Mouse (Mus musculus) heart, adult 2 months (tissue): ENCODE data around the gene Bcl2l15. TPM values are rescaled to one million over a fixed set of nuclear protein-coding genes. Genes with fewer than 3 reads are reported as not detected.
"Not testable (repeated sequence)": the region's sequence is repeated elsewhere in the genome, so short reads cannot be mapped to it uniquely, and the experiment has no call there.

Experiments used
- DNase-seq, 2 experiments: peaks; one replicate each; pipeline ENCODE4 v3.0.0; 2021
- H3K27ac ChIP-seq: fragments of 200-600 bp; 2 replicates; pipeline ENCODE4 v1.8.1; 2022
- H3K27me3 ChIP-seq: fragments of 200-500 bp; 2 replicates; pipeline ENCODE4 v1.6.1; 2012; ENCODE audit warnings: mild to moderate bottlenecking, low read length, inconsistent platforms, mixed read lengths; ENCODE audit not compliant: control insufficient read depth, insufficient read depth
- H3K36me3 ChIP-seq: fragments of 200-500 bp; 2 replicates; pipeline ENCODE4 v1.6.1; 2012; ENCODE audit warnings: low read length, inconsistent platforms; ENCODE audit not compliant: control insufficient read depth, insufficient read depth
- H3K4me1 ChIP-seq: fragments of 200-500 bp; 2 replicates; pipeline ENCODE4 v1.6.1; 2011; ENCODE audit warnings: low read length; ENCODE audit not compliant: control insufficient read depth, insufficient read depth
- H3K4me3 ChIP-seq: fragments of 200-600 bp; 2 replicates; pipeline ENCODE4 v1.8.1; 2022
- H3K79me2 ChIP-seq: fragments of 200-500 bp; replicated peaks from 2 replicates; pipeline ENCODE4 v1.6.1; 2012; ENCODE audit warnings: mild to moderate bottlenecking, inconsistent platforms, low read length, moderate library complexity, mixed read lengths; ENCODE audit not compliant: control insufficient read depth, insufficient read depth
- H3K9ac ChIP-seq: fragments of 200-500 bp; 2 replicates; pipeline ENCODE4 v1.6.1; 2012; ENCODE audit warnings: low read depth, mild to moderate bottlenecking, control low read depth, inconsistent platforms, low read length, mixed read lengths
- CTCF ChIP-seq: fragments of 200-600 bp; IDR thresholded peaks from 2 replicates; pipeline ENCODE4 v1.8.1; 2022; ENCODE audit warnings: antibody characterized with exemption, mild to moderate bottlenecking, moderate library complexity
- EP300 ChIP-seq: fragments of 200-500 bp; IDR thresholded peaks from 2 replicates; pipeline ENCODE4 v1.6.1; 2011; ENCODE audit warnings: low read depth, low read length, control low read depth; ENCODE audit not compliant: insufficient read depth
- POLR2A ChIP-seq: fragments of 200-500 bp; IDR thresholded peaks from 2 replicates; pipeline ENCODE4 v1.6.1; 2011; ENCODE audit warnings: mild to moderate bottlenecking, low read depth, low read length, control low read depth; ENCODE audit not compliant: insufficient read depth
- WGBS: fragments of 180-500 bp; shearing (Covaris S2); methylation state at CpG from one replicate; pipeline ENCODE4 v1.1.7; 2018; 5-methylcytosine and 5-hydroxymethylcytosine counted together
- intact Hi-C: fragments of 180-260 bp; cut with DNase I; formaldehyde crosslinking; loops from one replicate; pipeline ENCODE4 v1.15.1; 2025
- polyA plus RNA-seq: library from polyadenylated mRNA; depleted of rRNA; stranded (reverse); fragments of >200 nt; gene quantifications from 2 replicates; pipeline ENCODE4 v1.2.3, GENCODE M21; 2012
- total RNA-seq, 2 experiments: library from RNA; stranded (reverse); gene quantifications; 2 replicates each; pipeline ENCODE4 v1.2.3; 2021

Bcl2l15 gene
- total and polyA plus RNA-seq, 3 experiments = not detected

DNA sequence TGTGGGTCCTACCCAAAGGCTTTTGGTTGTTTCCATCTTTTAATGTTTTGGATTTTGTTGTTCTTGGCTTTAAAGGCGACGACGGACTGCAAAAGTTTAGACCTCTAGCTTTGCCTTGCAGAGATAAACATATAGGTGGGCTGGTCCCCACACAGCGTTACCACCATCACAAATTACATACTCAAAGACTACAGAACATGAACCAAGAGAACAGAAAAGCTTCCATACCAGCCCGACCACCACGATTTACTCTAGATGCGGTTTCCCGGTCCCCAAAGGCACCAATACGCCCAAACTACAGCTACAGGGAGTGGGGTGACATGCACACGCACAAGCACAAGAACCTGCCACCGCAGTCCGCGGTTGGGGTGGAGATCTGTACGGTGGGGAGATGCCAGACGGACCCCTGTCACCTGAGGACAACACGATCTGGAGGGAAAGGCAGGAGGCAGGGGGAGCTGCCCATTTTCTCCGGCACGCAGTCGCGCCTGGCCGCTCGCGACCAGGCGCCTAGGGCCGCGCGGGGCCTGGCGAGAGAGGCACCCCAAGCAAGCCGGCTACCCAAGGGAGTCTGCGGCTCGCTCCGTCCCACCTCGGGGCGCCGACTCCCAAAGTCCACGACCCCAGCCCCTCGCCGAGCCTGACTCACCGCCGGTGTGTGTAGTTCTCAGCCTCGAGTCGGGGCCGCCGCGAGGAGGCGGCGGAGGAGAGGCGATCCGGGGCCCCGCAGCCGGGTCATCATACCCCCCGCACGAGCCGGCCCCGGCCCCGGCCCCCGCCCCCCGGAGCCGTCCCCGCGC, 41.9 kb upstream of the Bcl2l15 start:
- under 1% methylated on average over 42 of the region's 61 CpGs for WGBS
- Histone ChIP-seq H3K79me2 (peaks cover 4% of the 10 kb centered on the region), H3K4me1 (peaks cover 25% of the 10 kb centered on the region), H3K27me3 (no peaks in the 10 kb centered on the region), H3K36me3 (peaks cover 25% of the 10 kb centered on the region), H3K4me3 (peak overlapping the region; percentile 93), H3K27ac (peak overlapping the region; percentile 97), H3K9ac (peak overlapping the region; percentile 87)
- TF ChIP-seq POLR2A (no peak), EP300 (no peak), CTCF (no peak)
- intact Hi-C loops = loop anchor here (1.0 to 2.0 kb wide), 3 partner anchors 12 to 19 kb away; partner anchors contain the start of genes Ap4b1, Dclre1b and Gm43064
- DNase-seq = no peak

DNA sequence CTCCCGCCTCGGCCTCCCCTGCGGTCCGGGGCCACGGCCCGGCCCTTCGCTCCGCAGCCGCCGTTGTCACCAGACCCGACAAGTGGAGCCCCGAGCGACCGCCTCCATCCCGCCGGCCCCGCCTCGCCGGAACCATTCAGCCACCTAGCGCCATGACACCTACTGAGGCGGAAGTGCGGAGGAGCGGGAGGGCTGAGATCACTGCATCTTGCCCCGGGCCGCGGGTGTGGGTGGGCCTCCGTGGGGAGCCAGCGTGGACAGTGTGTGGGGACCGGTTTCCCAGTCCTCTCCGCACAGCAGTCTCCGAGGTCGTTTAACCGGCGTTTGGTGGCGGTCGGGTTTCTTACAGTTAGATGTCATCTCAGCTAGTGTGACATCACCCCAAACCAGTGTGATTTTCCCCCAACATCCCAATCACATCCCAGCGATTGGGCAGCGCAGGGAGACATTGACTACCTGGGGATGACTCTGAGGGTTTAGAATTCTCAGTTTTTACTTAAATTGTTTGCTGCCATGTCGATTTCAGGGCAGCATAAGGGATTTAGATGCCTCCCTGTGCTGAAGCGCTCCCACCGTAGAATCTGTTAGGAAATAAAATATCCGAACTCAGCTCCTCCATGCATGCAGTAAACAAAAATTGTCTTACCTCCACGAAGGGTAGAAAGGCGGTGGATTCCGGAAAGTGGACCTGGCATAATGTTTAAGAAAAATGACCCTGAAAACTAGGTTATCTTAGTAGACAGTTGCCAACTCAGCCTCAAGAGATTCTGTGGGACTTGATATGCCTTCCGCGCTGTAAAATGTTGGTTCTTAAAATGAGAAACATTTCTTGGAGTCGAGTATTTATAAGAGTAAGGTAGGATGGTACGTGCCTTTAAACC, 40.9 kb upstream of the Bcl2l15 start, which contains the start of gene Hipk1:
Gene Hipk1, minus strand, starts transcription at position 334 of the 881 bp plus-strand sequence.
- peak within 1 kb of the TSS; percentile 97 for H3K27ac ChIP-seq
- H3K4me1 ChIP-seq = peaks cover 24% of the 10 kb centered on the region
- H3K79me2 ChIP-seq = peaks cover 2% of the 10 kb centered on the region
- TF ChIP-seq POLR2A (peak; percentile 90), CTCF (0 out of 2 replicates have a peak, but pooled peaks have one; percentile 8), EP300 (peak; percentile 64; the same call in 1 of the 2 replicates)
- intact Hi-C loops = loop anchor here (1.0 to 2.0 kb wide), 3 partner anchors 11 to 19 kb away; partner anchors contain the start of genes Ap4b1, Dclre1b and Gm43064
- WGBS = 9% methylated on average over 48 of the region's 49 CpGs
- H3K36me3 ChIP-seq = peaks cover 20% of the 10 kb centered on the region
- DNase-seq = peak; percentile 94 to 96
- H3K27me3 ChIP-seq = no peaks in the 10 kb centered on the region
- peak within 1 kb of the TSS; percentile 93 for H3K4me3 ChIP-seq
- peak within 1 kb of the TSS; percentile 87 for H3K9ac ChIP-seq

DNA sequence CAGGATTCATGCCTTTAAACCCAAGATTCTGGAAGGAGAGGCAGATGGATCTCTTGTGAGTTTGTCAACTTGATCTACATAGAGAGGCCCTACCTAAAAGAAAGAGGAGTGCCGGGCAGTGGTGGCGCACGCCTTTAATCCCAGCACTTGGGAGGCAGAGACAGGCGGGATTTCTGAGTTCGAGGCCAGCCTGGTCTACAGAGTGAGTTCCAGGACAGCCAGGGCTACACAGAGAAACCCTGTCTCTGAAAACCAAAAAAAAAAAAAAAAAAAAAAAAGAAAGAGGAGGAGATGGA, 40.3 kb upstream of the Bcl2l15 start:
- peak overlapping the region; percentile 93 for H3K4me3 ChIP-seq
- H3K27me3 ChIP-seq, intact Hi-C loops, H3K79me2 ChIP-seq, H3K9ac ChIP-seq, DNase-seq: not testable (repeated sequence)
- WGBS = 71% methylated on average over 5 of the region's 5 CpGs
- H3K36me3 ChIP-seq = peaks cover 18% of the 10 kb centered on the region
- H3K27ac ChIP-seq = peak overlapping the region; percentile 97
- peaks cover 21% of the 10 kb centered on the region for H3K4me1 ChIP-seq

DNA sequence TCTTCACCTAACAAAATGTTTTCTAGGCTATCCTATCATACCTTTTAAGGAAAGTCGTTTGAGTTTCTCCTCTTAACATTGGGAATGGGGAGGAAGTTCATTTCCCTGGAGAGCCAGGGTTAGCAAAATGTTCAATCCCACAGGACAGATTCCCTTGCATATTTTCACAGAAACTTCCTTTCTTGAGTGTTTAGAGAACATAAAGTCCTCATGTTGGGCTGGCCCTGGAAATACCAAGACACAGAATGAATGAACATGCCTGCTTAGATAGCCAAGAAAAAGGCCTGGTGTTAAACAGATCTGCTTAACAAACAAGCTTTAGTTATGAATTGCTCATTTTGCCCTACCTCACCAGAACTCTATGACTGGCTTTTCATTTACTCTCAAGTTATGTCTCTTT, 39.8 kb upstream of the Bcl2l15 start:
- Histone ChIP-seq H3K4me3 (no peak overlapping the region), H3K27ac (peak overlapping the region; percentile 97), H3K4me1 (peaks cover 17% of the 10 kb centered on the region), H3K79me2 (no peaks in the 10 kb centered on the region; the same call in 1 of the 2 replicates), H3K36me3 (peaks cover 15% of the 10 kb centered on the region), H3K9ac (no peak overlapping the region), H3K27me3 (no peaks in the 10 kb centered on the region)
- no peak for TF ChIP-seq POLR2A
- 0 out of 2 replicates have a peak, but pooled peaks have one; percentile 12 for TF ChIP-seq EP300
- intact Hi-C loops = no loop called here
- no peak for DNase-seq
- WGBS = 35% methylated on average over 1 of the region's 1 CpGs

DNA sequence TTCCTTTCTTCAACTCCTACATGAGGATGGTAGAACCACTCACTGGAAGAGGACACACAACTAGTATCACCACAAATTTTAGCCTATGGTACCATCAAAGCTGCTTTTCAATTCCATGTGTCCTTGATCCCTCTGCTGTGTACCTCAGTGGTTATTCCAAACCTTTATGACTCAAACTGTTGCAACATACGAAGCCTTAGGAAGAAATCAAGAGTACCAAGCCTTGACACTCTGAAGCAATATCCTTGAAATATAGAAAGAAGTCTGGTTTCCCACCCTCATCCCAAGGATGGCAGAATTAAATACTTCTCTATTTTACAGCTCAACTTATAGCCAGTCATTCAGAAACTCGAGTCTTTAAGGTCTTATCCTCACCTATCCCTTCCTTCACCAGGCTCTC, 36.0 kb upstream of the Bcl2l15 start:
- intact Hi-C loops = no loop called here
- 59% methylated on average over 2 of the region's 2 CpGs for WGBS
- Histone ChIP-seq H3K27me3 (no peaks in the 10 kb centered on the region), H3K4me1 (peaks cover 10% of the 10 kb centered on the region), H3K36me3 (peaks cover 7% of the 10 kb centered on the region), H3K27ac (no peak overlapping the region), H3K79me2 (no peaks in the 10 kb centered on the region), H3K4me3 (no peak overlapping the region), H3K9ac (no peak overlapping the region)
- no peak for DNase-seq
- TF ChIP-seq POLR2A = no peak

DNA sequence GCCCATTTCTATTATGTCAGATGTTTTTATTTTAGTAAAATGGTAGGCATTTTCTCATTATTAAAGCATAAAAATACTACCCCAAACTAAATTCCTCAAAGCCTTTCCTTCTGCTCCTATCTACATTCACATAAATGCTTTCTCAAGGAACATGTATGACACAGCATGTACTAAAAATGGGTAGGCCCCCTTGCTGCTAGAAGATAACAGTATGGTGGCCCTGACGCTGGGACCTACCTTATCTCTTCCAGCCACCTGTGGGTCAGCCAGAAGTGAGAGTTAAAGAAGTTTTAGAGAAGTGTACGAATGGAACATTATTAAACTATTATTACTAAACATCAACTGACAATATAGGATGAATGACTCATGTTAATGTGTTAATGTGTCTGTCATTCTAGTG, 32.9 kb upstream of the Bcl2l15 start:
- TF ChIP-seq EP300 = no peak
- TF ChIP-seq POLR2A = no peak
- no peak for TF ChIP-seq CTCF
- Histone ChIP-seq H3K36me3 (peaks cover 21% of the 10 kb centered on the region), H3K4me3 (no peak overlapping the region), H3K79me2 (no peaks in the 10 kb centered on the region), H3K9ac (no peak overlapping the region), H3K27ac (no peak overlapping the region), H3K4me1 (peaks cover 20% of the 10 kb centered on the region), H3K27me3 (no peaks in the 10 kb centered on the region)
- intact Hi-C loops = no loop called here
- WGBS = 54% methylated on average over 2 of the region's 2 CpGs
- DNase-seq = no peak
